Mouse (Mus musculus) large intestine, adult 2 months (tissue): ENCODE measurements around the gene Med13. TPM values are rescaled to one million over a fixed set of nuclear protein-coding genes. Genes with fewer than 3 reads are reported as not detected.

Source experiments
- DNase-seq: peaks from one replicate; pipeline ENCODE4 v3.0.0-alpha.2; 2012; ENCODE audit warnings: low read depth, low spot score
- WGBS: fragments of 180-500 bp; shearing (Covaris S2); methylation state at CpG from one replicate; pipeline ENCODE4 v1.1.7; 2018; 5-methylcytosine and 5-hydroxymethylcytosine counted together
- polyA plus RNA-seq: library from polyadenylated mRNA; depleted of rRNA; stranded (reverse); fragments of >200 nt; gene quantifications from 2 replicates; pipeline ENCODE4 v1.2.3, GENCODE M21; 2012; rRNA removed

The Med13 gene
- polyA plus RNA-seq: 13.7 and 29.4 TPM in 2 replicates

- no peak for DNase-seq
- under 1% methylated on average over 71 of the region's 81 CpGs for WGBS
These were observed at the start of gene Med13 for GRCm38 (mm10) chr11:86356854-86357788. Med13 (minus strand) TSS chr11:86357602.

GRCm38 (mm10) chr11:86404590-86404989, 47.2 kb upstream of the Med13 start:
- DNase-seq: no peak
- 46% methylated on average over 4 of the region's 4 CpGs for WGBS

- 87% methylated on average over 2 of the region's 2 CpGs for WGBS
These were observed 46.4 kb upstream of the Med13 start for GRCm38 (mm10) chr11:86403845-86404244.

GRCm38 (mm10) chr11:86399241-86400107, 42.1 kb upstream of the Med13 start:
- DNase-seq: no peak
- WGBS: 67% methylated on average over 9 of the region's 9 CpGs

More at GRCm38 (mm10) chr11:86403845-86404244, 46.4 kb upstream of the Med13 start:
- no peak for DNase-seq

GRCm38 (mm10) chr11:86396950-86397594, 39.7 kb upstream of the Med13 start:
- WGBS: 28% methylated on average over 5 of the region's 5 CpGs
- DNase-seq: peak; percentile 81

- WGBS: 38% methylated on average over 2 of the region's 2 CpGs
- DNase-seq: no peak
These were observed 39.1 kb upstream of the Med13 start for GRCm38 (mm10) chr11:86396518-86396917.

GRCm38 (mm10) chr11:86395513-86396125, 38.2 kb upstream of the Med13 start:
- 10% methylated on average over 9 of the region's 9 CpGs for WGBS
- DNase-seq: peak; percentile 64

GRCm38 (mm10) chr11:86395100-86395499, 37.7 kb upstream of the Med13 start:
- WGBS: 53% methylated on average over 4 of the region's 4 CpGs
- no peak for DNase-seq

- DNase-seq: peak; percentile 29
- 53% methylated on average over 7 of the region's 7 CpGs for WGBS
These were observed 34.3 kb upstream of the Med13 start for GRCm38 (mm10) chr11:86391687-86392086.

GRCm38 (mm10) chr11:86390308-86390707, 32.9 kb upstream of the Med13 start:
- WGBS: 32% methylated on average over 1 of the region's 1 CpGs
- no peak for DNase-seq

GRCm38 (mm10) chr11:86389506-86389905, 32.1 kb upstream of the Med13 start:
- WGBS: 63% methylated on average over 4 of the region's 4 CpGs
- no peak for DNase-seq

- 78% methylated on average over 13 of the region's 13 CpGs for WGBS
- DNase-seq: no peak
These were observed 31.5 kb upstream of the Med13 start for GRCm38 (mm10) chr11:86388821-86389480.

- 49% methylated on average over 9 of the region's 9 CpGs for WGBS
- no peak for DNase-seq
These were observed 29.9 kb upstream of the Med13 start for GRCm38 (mm10) chr11:86387121-86387893.

- 75% methylated on average over 10 of the region's 10 CpGs for WGBS
- DNase-seq: no peak
These were observed 29.2 kb upstream of the Med13 start for GRCm38 (mm10) chr11:86386576-86386975.

- no peak for DNase-seq
These were observed 28.4 kb upstream of the Med13 start for GRCm38 (mm10) chr11:86385710-86386282.

GRCm38 (mm10) chr11:86384141-86384540, 26.7 kb upstream of the Med13 start:
- no peak for DNase-seq
- 73% methylated on average over 3 of the region's 3 CpGs for WGBS

More at GRCm38 (mm10) chr11:86385710-86386282, 28.4 kb upstream of the Med13 start:
- WGBS: 81% methylated on average over 11 of the region's 11 CpGs

GRCm38 (mm10) chr11:86382520-86383157, 25.2 kb upstream of the Med13 start:
- 86% methylated on average over 10 of the region's 10 CpGs for WGBS
- no peak for DNase-seq
